Mouse (Mus musculus) erythroid progenitor cell, adult 5-6 weeks (primary cell): ENCODE results near the gene Agfg1. TPM values are rescaled to one million over a fixed set of nuclear protein-coding genes. Genes with fewer than 3 reads are reported as not detected.

ENCODE experiments used
- ATAC-seq: replicated peaks from 2 replicates; pipeline ENCODE4 v1.8.0; 2016; ENCODE audit warnings: moderate number of reproducible peaks, mild to moderate bottlenecking, moderate TSS enrichment, inconsistent platforms; ENCODE audit not compliant: poor library complexity, low FRiP score, severe bottlenecking
- total RNA-seq, 2 experiments: library from RNA; stranded (forward) in 1 of 2; stranded (reverse) in 1 of 2; fragments of 150-400 nt in 1 of 2; fragments of 186-747, 209-891 nt in 1 of 2; gene quantifications; 2 replicates each; pipeline versions ENCODE4 v1.2.3 to v1.2.4; 2015 to 2017; ENCODE audit warnings: low replicate concordance in 2 of 2

Agfg1 gene
- total RNA-seq, 2 experiments from 2014 or later = 25.6 to 33.5 TPM

GRCm38 (mm10) chr1:82821846-82822245 lies 17.4 kb upstream of the Agfg1 start:
- ATAC-seq = no peak

GRCm38 (mm10) chr1:82824147-82824546 lies 15.1 kb upstream of the Agfg1 start:
- ATAC-seq = no peak

- peak; percentile 80 for ATAC-seq
Measured at GRCm38 (mm10) chr1:82825256-82825655, 14.0 kb upstream of the Agfg1 start.

- no peak for ATAC-seq
Measured at GRCm38 (mm10) chr1:82825783-82826182, 13.5 kb upstream of the Agfg1 start.

GRCm38 (mm10) chr1:82826911-82827310 lies 12.4 kb upstream of the Agfg1 start:
- ATAC-seq = no peak

- no peak for ATAC-seq
Measured at GRCm38 (mm10) chr1:82830771-82831170, 8.5 kb upstream of the Agfg1 start.

- no peak for ATAC-seq
Measured at GRCm38 (mm10) chr1:82831547-82832240, 7.6 kb upstream of the Agfg1 start.

GRCm38 (mm10) chr1:82832495-82833021 lies 6.7 kb upstream of the Agfg1 start:
- ATAC-seq = no peak

GRCm38 (mm10) chr1:82833501-82833900 lies 5.8 kb upstream of the Agfg1 start:
- ATAC-seq = no peak

- ATAC-seq = peak; percentile 56; the same call in 1 of the 2 replicates
Measured at GRCm38 (mm10) chr1:82834572-82834971, 4.7 kb upstream of the Agfg1 start.

GRCm38 (mm10) chr1:82836342-82837217 lies 2.7 kb upstream of the Agfg1 start:
- peak; percentile 55 for ATAC-seq

- ATAC-seq = no peak
Measured at GRCm38 (mm10) chr1:82837579-82837978, 1.7 kb upstream of the Agfg1 start.

GRCm38 (mm10) chr1:82838469-82839295 lies 601 bp upstream of the Agfg1 start:
- 0 out of 2 replicates have a peak, but pooled peaks have one; percentile 0 for ATAC-seq

- ATAC-seq = no peak; the same call in 1 of the 2 replicates
Measured at GRCm38 (mm10) chr1:82839614-82840421, 535 bp downstream of the Agfg1 start.

GRCm38 (mm10) chr1:82855729-82856128 lies 16.4 kb downstream of the Agfg1 start:
- ATAC-seq = no peak

- no peak for ATAC-seq
Measured at GRCm38 (mm10) chr1:82858236-82858635, 19.0 kb downstream of the Agfg1 start.

GRCm38 (mm10) chr1:82860391-82860790 lies 21.1 kb downstream of the Agfg1 start:
- ATAC-seq = no peak

GRCm38 (mm10) chr1:82870202-82870601 lies 30.9 kb downstream of the Agfg1 start:
- ATAC-seq = no peak

- ATAC-seq = no peak
Measured at GRCm38 (mm10) chr1:82879172-82879571, 39.9 kb downstream of the Agfg1 start.
